9 mouse cellular contexts compared by ENCODE assay signal in genomic region chr12:17576041-17576440, GRCm38 (mm10). TPM values are rescaled to one million over a fixed set of nuclear protein-coding genes. Genes with fewer than 3 reads are reported as not detected.
DNase-seq lines count a peak whose midpoint lies in the region; ATAC-seq lines count a peak whose summit lies in the region.
"Had no signal": no experiment of that assay in that cellular context is flagged by ENCODE, and none has a peak within 500 bp of the region (broad histone marks: within the 10 kb centered on the region; RNA-seq: fewer than 3 reads in every experiment).

No protein-coding gene starts in this region.

- H3K4me3 ChIP-seq in heart, embryonic 16.5 days (ENCODE audit: low read length), result no peak overlapping the region
- H3K4me3 ChIP-seq: liver, embryonic 15.5 days had no signal

- no peaks in the 10 kb centered on the region for H3K9me3 ChIP-seq in heart, embryonic 16.5 days (replicated peaks; ENCODE audit: control insufficient read depth, low read length)
- H3K9me3 ChIP-seq: liver, embryonic 15.5 days had no signal

- WGBS in heart, embryonic 16.5 days, result 8% methylated on average over 6 of the region's 6 CpGs

- peaks cover 4% of the 10 kb centered on the region for H3K4me1 ChIP-seq in heart, embryonic 16.5 days (ENCODE audit: control insufficient read depth, insufficient read depth, low read length)

- H3K4me2 ChIP-seq in heart, embryonic 16.5 days (ENCODE audit: low read depth, low read length), result peak overlapping the region; percentile 4
- H3K4me2 ChIP-seq: liver, embryonic 15.5 days had no signal

- no peak overlapping the region; the same call in 1 of the 2 replicates for H3K9ac ChIP-seq in heart, embryonic 16.5 days (ENCODE audit: low read length)
- H3K9ac ChIP-seq: liver, embryonic 15.5 days had no signal

- ATAC-seq in heart, embryonic 16.5 days (replicated peaks; ENCODE audit: extremely low read depth, insufficient read depth, low FRiP score), result no peak

- peak; percentile 59 for DNase-seq in adrenal gland, postnatal 14 days
- DNase-seq in adrenal gland, adult 8-10 months, result no peak
- peak; percentile 62 to 64 for DNase-seq in cerebellum, adult 18-20 months
- peak; percentile 60 for DNase-seq in kidney, postnatal 10 days
- DNase-seq in ovary, postnatal 14 days (ENCODE audit: low spot score), result peak; percentile 36
- no peak for DNase-seq in left cerebral cortex, adult 8-10 months (ENCODE audit: low spot score in 2 of 2)
- DNase-seq in spleen, adult 12 weeks (ENCODE audit: low spot score), result no peak

- peaks cover 7% of the 10 kb centered on the region; the same call in 1 of the 2 replicates for H3K27me3 ChIP-seq in heart, embryonic 16.5 days (ENCODE audit: control insufficient read depth, insufficient read depth, low read length)

- no peaks in the 10 kb centered on the region for H3K36me3 ChIP-seq in heart, embryonic 16.5 days (ENCODE audit: control insufficient read depth, insufficient read depth)
- H3K36me3 ChIP-seq: liver, embryonic 15.5 days had no signal

- H3K27ac ChIP-seq in heart, embryonic 16.5 days (ENCODE audit: low read length), result no peak overlapping the region
- H3K27ac ChIP-seq: liver, embryonic 15.5 days had no signal

RNA-seq across cellular contexts. Expression of gene Odc1, which starts 31.4 kb away (rescaled TPM):
- total RNA-seq in adrenal gland, postnatal 14 days (2021), result 246 and 273 TPM in 2 replicates
- total RNA-seq in adrenal gland, adult 8-10 months (2022), result 100 to 1,000 TPM; 298 to 415 (median 329) TPM
- 113 TPM in 2 replicates for polyA plus RNA-seq in heart, embryonic 16.5 days (2015; fragmentation: Nextera tagmentation; extraction: Ambion mirVana)
- total RNA-seq in left cerebral cortex, adult 8-10 months (2022), result 10 to 100 TPM; 76.1 to 79.2 (median 77.4) TPM

Comparison
In these comparisons a context has a peak if more than half of its experiments do, and no peak if none do; other contexts are left out.
1. DNase-seq: peak in adrenal gland, postnatal 14 days (single experiment), cerebellum, adult 18-20 months (2 of 2), kidney, postnatal 10 days (single experiment) and ovary, postnatal 14 days (single experiment); none in adrenal gland, adult 8-10 months (single experiment), left cerebral cortex, adult 8-10 months (0 of 2) and spleen, adult 12 weeks (single experiment).